Mouse (Mus musculus): ENCODE results near the gene Dhx30.

The Dhx30 gene

DNA sequence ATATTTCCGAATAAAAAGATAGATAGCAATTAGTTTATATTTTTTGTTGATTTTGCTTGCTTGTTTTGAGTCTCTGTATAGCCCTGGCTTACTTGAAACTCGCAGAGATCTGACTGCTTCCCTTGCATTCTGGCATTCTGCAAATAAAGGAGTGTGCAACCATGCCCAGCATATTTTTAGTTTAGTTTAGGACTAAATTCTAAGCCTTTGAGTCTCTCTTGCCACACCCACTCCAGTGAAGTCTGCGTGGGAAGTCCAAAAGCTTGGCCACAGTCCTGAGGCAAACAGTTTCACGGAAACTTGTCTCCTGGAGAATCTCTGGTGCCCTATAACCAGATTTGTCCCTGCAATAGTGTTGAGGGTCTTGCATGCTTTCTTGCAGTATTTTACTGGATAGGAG is 73.3 kb downstream of the Dhx30 start:
- no peak for DNase-seq

DNA sequence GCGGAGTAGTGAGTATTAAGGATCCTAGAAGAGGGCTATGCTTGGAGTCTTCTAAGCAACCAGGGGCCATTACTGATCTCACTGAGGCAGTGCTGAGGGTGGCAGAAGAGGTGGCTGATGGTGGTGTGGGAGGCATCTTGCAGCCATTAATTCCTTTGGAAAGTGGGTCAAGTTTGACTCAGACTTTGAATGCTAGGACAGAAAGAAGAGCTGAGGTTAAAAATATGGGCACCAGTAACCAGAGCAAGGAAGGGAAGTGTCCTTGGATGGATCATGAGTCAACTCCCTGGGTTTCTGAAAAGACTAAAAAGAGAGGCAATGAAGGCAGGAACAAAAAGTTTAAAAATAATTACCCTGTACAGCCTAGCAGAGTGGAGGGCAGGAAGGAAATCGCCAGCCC is 79.1 kb downstream of the Dhx30 start:
- DNase-seq: no peak

DNA sequence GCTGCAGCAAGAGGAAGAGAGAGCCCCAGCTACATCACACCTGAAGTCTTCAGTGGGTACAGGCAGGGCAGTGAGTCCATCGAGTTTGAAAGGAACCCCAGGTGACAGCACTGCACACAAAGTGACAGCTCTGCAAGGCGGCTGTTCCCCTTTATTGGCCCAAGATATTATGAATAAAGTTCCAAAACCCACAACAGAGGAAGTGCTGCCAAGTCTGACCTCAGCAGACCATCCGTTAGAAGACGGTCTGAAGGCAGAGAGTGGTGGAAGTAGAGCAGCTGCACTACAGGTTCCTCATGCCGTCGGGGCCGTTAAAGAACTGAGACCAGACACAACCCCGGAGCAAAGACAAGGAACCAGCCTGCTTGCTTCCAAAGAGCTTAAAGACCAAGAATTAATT is 79.7 kb downstream of the Dhx30 start:
- no peak for DNase-seq

DNA sequence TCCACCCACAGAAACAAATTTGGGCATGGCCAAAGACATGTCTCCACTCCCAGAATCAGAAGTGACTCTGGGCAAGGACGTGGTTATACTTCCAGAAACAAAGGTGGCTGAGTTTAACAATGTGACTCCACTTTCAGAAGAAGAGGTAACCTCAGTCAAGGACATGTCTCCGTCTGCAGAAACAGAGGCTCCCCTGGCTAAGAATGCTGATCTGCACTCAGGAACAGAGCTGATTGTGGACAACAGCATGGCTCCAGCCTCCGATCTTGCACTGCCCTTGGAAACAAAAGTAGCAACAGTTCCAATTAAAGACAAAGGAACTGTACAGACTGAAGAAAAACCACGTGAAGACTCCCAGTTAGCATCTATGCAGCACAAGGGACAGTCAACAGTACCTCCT is 82.5 kb downstream of the Dhx30 start:
- DNase-seq: no peak

Measured in right cerebral cortex, postnatal 14 days (tissue).